Mouse (Mus musculus): ENCODE results near the gene Usmg5. TPM values are rescaled to one million over a fixed set of nuclear protein-coding genes. Genes with fewer than 3 reads are reported as not detected.

Usmg5 gene
- total RNA-seq, 2 experiments from 2014 or later, result 1,097 to 1,442 TPM

GRCm38 (mm10) chr19:47050271-47051032 lies 40.0 kb downstream of the Usmg5 start, which contains the start of gene Pcgf6:
Gene Pcgf6, minus strand, starts transcription at chr19:47050906.
- intact Hi-C loops (cut with DNase I), result no loop called here
- DNase-seq, result peak; percentile 84
- no peak for TF ChIP-seq CTCF (IDR thresholded peaks at IDR 0.05)
- H3K4me3 ChIP-seq, result peak within 1 kb of the TSS; percentile 78
- H3K27ac ChIP-seq, result peak within 1 kb of the TSS; percentile 89

DNA sequence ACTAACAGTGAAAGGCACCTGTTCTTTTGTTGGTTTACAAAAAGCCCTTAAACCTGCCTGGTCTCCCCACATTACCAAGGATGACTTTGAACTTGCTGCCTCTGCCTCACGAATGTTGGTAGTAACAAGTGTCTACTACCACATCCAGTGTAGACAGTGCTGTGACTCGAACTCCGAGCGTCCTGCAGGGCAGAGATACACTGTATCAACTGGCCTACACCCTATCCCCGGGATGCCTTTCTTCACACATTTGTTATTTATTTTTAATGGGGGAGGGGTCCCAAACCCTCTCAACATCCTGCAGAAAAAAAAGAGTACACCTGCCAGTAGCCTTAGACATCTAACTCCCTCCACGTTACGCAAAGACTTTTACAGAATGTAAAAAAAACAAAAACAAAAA lies 40.6 kb downstream of the Usmg5 start:
- no peak for TF ChIP-seq CTCF (IDR thresholded peaks at IDR 0.05)
- intact Hi-C loops (cut with DNase I), result loop anchor here (10.0 kb wide), 1 partner anchor 365 kb away; the partner anchor contains the start of gene Borcs7
- Histone ChIP-seq H3K4me3 (peak overlapping the region; percentile 78), H3K27ac (peak overlapping the region; percentile 89)
- no peak for DNase-seq

DNA sequence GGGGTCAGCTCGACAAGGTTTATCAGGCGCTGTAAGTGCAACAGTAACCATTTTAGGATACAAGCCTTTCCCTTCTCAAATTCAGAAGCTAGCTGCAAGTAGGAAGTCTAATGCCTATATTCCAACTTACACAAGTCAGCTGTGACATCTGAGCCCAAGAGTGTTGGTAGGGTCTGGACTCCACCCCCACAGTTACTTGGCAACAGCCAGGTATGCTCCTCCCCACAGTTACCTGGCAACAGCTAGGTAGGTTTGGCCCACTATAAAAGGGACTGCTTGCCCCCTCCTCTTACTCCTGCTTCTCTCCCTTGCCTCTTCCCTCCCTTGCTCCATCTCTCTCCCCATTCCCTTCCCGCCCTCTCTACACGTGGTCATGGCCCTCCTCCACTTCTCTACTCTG lies 41.4 kb downstream of the Usmg5 start:
- no peak overlapping the region for H3K4me3 ChIP-seq
- DNase-seq, result no peak
- H3K27ac ChIP-seq, result no peak overlapping the region
- intact Hi-C loops (cut with DNase I), result loop anchor here (10.0 kb wide), 1 partner anchor 364 kb away; the partner anchor contains the start of gene Borcs7
- TF ChIP-seq CTCF (IDR thresholded peaks at IDR 0.05), result no peak

DNA sequence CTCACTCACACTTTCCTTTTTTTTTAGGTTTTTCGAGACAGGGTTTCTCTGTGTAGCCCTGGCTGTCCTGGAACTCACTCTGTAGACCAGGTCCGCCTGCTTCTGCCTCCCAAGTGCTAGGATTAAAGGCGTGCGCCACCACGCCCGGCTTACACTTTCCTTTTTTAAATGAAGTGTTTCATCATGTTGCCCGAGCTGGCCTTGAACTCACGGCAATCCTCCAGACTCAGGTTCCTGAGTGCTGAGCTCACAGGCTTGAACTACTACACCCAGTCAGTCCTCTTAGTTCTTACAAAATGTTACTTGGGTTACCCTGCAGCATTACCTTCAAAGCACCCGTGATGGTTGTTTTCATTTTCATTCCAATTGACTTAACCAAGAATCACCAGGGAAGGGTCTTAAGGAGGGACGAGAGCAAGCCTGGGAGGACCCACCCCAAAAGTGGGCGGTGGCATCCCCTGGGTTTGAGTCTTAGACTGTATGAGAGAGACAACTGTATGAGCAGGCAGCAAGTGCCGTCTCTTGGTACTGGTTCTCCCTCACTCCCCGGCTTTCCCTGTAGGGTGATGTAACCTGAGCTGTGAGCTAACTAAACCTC lies 43.1 kb downstream of the Usmg5 start:
- intact Hi-C loops (cut with DNase I), result loop anchor here (10.0 kb wide), 1 partner anchor 363 kb away; the partner anchor contains the start of gene Borcs7
- TF ChIP-seq CTCF (IDR thresholded peaks at IDR 0.05), result no peak
- peak overlapping the region; percentile 61; the same call in 1 of the 2 replicates for H3K27ac ChIP-seq
- peak; percentile 24 for DNase-seq
- H3K4me3 ChIP-seq, result no peak overlapping the region

DNA sequence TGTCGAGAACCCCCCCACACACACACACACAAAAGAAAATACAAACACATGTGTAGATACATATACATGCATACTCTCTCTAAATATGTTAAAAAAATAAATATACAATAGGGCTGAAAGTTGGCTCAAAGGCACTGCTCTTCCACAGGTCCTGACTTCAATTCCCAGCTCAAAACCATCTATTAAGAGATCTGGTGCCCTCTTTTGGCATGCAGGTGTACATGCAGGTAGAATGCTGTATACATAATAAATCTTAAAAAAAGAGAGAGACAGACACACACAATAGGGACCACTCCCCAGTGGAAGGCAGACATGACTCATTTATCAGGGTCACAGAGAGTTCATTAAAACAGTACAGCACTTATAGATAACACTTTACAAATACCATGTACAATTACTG lies 44.1 kb downstream of the Usmg5 start:
- intact Hi-C loops (cut with DNase I), result loop anchor here (10.0 kb wide), 1 partner anchor 362 kb away; the partner anchor contains the start of gene Borcs7
- H3K27ac ChIP-seq, result no peak overlapping the region
- TF ChIP-seq CTCF (IDR thresholded peaks at IDR 0.05), result peak; percentile 13; the same call in 1 of the 2 replicates

DNA sequence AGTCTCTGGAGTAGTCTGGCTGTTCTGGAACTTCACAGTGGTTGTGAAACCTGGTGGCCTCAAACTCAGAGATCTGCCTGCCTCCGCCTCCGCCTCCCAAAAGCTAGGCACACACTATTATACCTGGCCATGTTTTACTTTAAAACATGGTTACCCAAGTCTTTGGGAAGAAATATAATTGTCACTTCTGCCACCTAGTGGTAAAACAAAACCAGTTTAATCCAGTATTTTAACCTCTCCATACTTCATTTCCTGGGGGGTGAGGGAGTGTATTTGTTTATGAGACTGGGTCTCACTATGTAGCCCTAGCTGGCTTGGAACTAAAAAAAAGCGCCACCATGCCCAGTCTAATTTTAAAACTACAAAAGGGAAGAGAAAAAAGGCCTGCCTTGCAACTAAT lies 46.8 kb downstream of the Usmg5 start:
- DNase-seq, result no peak
- intact Hi-C loops (cut with DNase I), result loop anchor here (10.0 kb wide), 1 partner anchor 359 kb away; the partner anchor contains the start of gene Borcs7
- Histone ChIP-seq H3K27ac (no peak overlapping the region), H3K4me3 (no peak overlapping the region)
- peak; percentile 51 for TF ChIP-seq CTCF (IDR thresholded peaks at IDR 0.05)

More for the DNA sequence above, 44.1 kb downstream of the Usmg5 start:
- H3K4me3 ChIP-seq, result no peak overlapping the region
- DNase-seq, result no peak

DNA sequence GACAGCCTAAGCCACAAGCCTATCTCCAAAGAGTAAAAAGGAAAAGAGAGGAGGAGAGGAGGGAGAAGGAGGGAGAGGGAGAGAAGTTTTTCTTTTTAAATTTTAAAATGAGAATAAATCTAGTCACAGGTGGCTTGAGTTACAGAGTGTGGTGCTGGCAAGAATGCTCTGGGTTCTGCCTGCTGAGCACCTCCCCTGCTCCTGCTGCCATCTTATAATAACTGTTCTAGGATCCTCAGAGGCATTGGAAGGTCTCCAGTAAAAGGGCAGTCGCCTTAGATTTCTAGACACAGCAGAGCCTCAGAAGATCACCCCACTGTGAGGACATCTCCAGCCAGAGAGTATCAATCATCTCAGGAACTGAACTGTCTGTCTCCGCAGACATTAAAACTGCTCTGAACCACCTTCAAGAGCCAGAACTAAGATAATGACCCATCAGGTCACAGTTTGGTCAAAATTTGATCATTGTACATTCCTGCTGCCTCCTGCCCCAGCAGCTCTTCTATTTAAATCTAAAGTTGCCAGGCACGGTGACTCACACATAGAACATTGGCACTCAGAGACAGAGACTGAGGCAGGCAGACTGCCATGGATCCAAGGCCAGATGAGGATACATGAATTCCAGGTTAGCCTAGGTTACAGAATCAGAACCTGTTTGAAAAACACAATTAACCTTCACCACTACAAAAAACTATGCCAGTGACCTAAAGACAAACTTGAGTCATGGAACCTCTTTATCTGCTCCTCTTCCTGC lies 49.5 kb downstream of the Usmg5 start:
- no peak for TF ChIP-seq CTCF (IDR thresholded peaks at IDR 0.05)
- peak; percentile 27 for DNase-seq
- H3K4me3 ChIP-seq, result no peak overlapping the region
- peak overlapping the region; percentile 38 for H3K27ac ChIP-seq
- intact Hi-C loops (cut with DNase I), result loop anchor here (10.0 kb wide), 1 partner anchor 356 kb away; the partner anchor contains the start of gene Borcs7

- Histone ChIP-seq H3K4me3 (no peak overlapping the region), H3K27ac (no peak overlapping the region)
- intact Hi-C loops (cut with DNase I), result no loop called here
- TF ChIP-seq CTCF (IDR thresholded peaks at IDR 0.05), result no peak
- no peak for DNase-seq
Observed at GRCm38 (mm10) chr19:47036596-47036995, 53.9 kb downstream of the Usmg5 start.

GRCm38 (mm10) chr19:47034916-47035315 lies 55.5 kb downstream of the Usmg5 start:
- H3K27ac ChIP-seq, result no peak overlapping the region
- no peak overlapping the region for H3K4me3 ChIP-seq
- no peak for DNase-seq
- intact Hi-C loops (cut with DNase I), result no loop called here
- TF ChIP-seq CTCF (IDR thresholded peaks at IDR 0.05), result no peak

Other genes starting within 250 kb of the Usmg5 start
- gene Ina, start 75.9 kb downstream of the Usmg5 start, total RNA-seq (2021), result not detected
- 10 to 100 TPM in 1 of 2 experiments, 1 to 10 TPM in 1; 9.5 to 18.2 TPM for gene Nt5c2, start 75.5 kb downstream of the Usmg5 start, total RNA-seq (2021)
- gene Pcgf6, start 39.7 kb downstream of the Usmg5 start, total RNA-seq (2021), result 1 to 10 TPM; 4.7 to 5.3 TPM
- gene Taf5, start 22.9 kb downstream of the Usmg5 start, total RNA-seq (2021), result 1 to 10 TPM; 2.5 to 3.3 TPM
- 1 to 10 TPM; 8.0 to 8.6 TPM for gene Pdcd11, start 121 bp upstream of the Usmg5 start, total RNA-seq (2021)
- 1 to 10 TPM; 1.6 to 2.3 TPM for gene Calhm2, start 47.6 kb upstream of the Usmg5 start, total RNA-seq (2021)
- not detected for gene Calhm1, start 53.6 kb upstream of the Usmg5 start, total RNA-seq (2021)
- gene Calhm3, start 67.1 kb upstream of the Usmg5 start, total RNA-seq (2021), result not detected
- 100 to 1,000 TPM; 124 to 133 TPM for gene Neurl1a, start 88.2 kb upstream of the Usmg5 start, total RNA-seq (2021)